Mouse (Mus musculus): ENCODE results near the gene Arpp21.
"Not testable (repeated sequence)": the region's sequence is repeated elsewhere in the genome, so short reads cannot be mapped to it uniquely, and the experiment has no call there.

Arpp21 gene

DNA sequence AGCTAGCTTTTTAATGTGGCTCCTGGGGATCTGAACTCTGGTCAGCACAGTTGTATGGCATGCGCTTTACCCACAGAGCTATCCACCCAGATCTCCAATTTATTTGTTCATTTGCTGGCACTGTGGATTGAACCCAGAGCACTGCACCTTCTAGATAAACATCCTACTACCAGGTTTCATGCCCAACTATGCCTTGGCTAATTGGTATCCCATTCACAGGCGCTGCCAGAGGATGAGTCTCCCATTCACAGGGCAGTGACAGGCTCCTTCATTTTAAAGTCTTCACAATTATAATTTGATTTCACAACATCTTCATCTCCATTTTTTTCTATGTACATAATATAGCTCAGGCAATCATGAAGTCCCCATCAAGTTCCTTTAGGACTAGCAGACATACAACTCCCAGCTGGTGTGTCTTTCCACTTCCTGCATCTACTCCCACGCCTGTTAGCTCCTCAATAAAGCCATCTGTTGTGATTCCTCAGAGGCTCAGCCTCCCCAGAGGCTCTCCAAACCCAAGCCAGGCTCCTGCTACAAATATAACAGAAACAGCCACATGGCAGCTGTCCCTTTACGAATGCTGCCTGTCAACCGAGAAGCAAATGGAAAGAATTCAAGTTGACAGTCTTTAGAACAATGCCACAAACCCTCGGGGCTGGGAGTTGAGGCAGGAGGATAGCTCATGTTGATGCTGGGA, 133.4 kb downstream of the Arpp21 start:
- DNase-seq (ENCODE audit: low read depth, low spot score): no peak

- DNase-seq (ENCODE audit: low read depth, low spot score): no peak
These were observed 134.7 kb downstream of the Arpp21 start for GRCm38 (mm10) chr9:112100841-112101595.

DNA sequence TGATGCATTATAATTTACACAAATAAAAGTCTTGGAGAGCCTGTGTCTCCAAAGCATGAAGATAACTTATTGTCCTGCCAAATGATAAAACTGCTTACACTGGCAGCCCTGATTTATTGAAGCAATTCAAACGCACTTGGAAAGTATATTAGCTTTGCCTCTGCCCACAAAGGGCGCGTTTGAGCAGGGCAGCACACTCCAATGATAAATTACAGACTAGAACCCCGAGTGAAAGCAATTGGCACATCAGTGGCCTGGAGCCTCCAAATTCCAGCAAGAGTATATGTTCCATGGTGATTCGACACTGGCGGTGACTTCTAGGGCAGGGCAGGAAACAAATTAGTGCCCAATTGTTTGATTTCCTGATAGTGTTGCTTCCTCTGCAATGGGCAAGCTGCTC, 137.5 kb downstream of the Arpp21 start:
- DNase-seq (ENCODE audit: low read depth, low spot score): no peak

DNA sequence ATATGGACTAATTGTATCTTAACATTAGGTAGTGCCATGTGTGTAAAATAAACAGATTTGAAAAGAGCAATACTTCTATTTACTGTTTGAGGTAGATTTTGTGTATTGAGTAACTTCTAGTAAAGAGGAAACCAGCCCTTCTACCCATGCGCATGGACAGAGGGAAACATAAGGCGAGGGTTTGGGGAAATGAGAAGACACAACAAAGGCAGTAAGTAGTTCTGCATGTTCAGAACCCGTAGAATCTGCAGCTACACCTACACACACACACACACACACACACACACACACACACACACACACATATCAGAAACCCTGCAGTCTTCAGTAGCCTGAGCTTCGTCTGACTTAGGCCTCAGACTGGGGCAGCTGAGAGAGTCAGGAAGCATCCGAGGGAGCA, 140.0 kb downstream of the Arpp21 start:
- DNase-seq (ENCODE audit: low read depth, low spot score): no peak

DNA sequence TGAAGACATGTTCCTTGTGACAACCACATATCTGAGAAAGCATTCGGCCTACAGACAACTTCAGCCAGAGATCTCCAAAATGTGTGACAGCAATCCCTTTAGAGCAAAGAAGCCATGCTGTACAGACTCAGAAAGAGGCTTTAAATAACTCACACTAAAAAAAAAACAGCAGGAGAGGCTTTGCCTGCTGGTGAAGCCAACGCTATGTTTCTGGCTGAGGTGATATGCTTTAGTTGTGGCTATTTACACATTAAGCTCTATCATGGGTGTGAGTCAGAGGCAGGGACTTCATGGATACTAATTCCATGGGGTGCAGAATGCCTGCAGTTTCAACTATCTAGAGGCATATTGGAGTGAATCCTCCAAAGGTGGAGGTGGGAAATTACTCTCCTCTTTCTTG, 140.5 kb downstream of the Arpp21 start:
- DNase-seq (ENCODE audit: low read depth, low spot score): no peak

- no peak for DNase-seq (ENCODE audit: low read depth, low spot score)
These were observed 156.8 kb downstream of the Arpp21 start for GRCm38 (mm10) chr9:112078903-112079302.

DNA sequence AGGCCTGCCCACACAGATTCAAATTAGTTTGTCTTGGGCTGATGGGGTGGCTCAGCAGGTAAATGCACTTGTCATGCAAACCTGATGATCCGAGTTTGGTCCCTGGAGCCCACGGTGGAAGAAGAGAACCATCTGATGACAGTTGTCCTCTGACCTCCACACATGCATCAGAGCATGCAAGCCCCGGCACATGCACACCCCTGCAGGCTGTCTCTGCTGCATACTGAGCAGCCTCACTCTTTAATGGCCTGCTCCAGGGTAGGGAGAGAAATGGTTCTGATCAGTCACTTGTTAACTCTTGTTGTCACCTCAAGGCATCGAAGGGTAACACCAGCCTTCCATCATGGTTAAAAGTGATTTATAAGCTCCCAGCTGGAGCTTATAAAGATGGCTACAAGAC, 157.3 kb downstream of the Arpp21 start:
- no peak for DNase-seq (ENCODE audit: low read depth, low spot score)

DNA sequence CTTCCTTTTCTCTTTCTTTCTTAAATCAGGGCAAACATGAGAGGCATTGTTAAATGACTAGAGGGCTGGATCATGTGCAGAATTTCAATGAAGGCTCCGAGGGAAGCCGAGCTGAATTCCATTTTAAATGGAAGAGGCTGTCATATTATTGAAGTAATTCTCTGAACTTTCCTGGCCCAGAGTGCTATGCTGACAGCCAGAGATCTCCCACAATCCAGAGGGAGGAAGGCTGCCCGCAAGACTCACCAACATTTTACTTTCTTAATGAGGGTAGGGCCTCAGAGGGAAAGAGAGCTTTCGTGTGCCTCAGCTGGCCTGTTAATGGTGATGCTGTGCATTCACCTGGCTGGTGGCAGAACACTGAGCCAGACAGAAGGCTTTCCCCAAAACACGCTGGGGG, 160.5 kb downstream of the Arpp21 start:
- no peak for DNase-seq (ENCODE audit: low read depth, low spot score)

DNA sequence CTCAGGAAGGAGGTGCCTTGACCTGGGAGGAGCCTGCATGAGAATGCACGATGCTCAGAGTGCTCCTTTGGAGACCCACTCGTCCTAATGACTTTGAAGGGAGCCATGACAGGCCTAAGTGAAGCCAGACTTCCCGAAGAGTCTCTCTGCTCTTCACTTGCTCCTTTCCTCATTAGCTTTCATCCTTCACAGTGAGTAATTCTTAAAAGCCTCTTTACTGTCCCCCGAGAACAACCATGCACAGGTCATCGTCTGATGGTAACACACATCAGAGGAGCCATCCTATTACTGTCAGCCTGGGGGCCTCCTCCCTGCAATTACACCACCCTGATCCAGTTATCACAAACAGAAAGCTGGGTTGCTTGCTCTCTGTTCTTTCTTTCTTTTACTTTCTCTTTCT, 160.9 kb downstream of the Arpp21 start:
- no peak for DNase-seq (ENCODE audit: low read depth, low spot score)

- no peak for DNase-seq (ENCODE audit: low read depth, low spot score)
These were observed 164.4 kb downstream of the Arpp21 start for GRCm38 (mm10) chr9:112071368-112071767.

DNA sequence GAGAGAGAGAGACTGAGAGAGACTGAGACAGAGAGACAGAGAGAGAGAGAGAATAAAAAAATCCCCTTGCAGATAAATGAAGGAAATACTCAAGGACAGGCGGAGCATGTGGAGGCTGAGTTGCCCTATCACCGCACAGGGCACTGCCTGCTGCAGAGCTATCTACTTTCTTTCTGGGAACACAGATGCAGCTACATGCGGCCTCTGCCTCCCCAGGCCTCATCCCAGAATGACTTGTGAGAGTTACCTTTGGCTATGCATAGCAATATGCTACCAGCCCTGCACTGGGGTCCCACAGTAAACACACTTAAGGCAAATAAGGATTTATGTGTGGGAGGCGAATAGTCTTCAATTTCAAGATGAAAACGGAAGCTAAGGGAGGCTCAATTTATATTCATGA, 164.8 kb downstream of the Arpp21 start:
- DNase-seq (ENCODE audit: low read depth, low spot score): no peak

DNA sequence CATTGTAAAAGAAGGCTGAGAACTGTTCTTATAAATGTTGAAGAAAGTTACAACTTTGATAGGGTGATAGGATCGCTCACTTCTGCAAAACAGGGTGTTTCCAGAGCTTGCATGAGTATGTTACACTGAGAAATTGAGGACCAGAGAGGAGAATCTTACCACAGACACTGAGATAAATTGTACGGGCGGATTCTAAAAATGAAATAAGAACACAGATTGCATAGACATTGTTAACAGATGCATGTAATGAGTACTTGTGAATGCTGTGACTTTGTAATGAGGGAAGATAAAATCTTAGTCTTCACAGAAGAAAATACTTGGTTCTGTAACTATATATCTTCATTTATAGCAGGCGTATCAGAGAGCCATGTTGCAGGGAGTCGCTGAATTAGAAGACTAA, 167.5 kb downstream of the Arpp21 start:
- no peak for DNase-seq (ENCODE audit: low read depth, low spot score)

- DNase-seq (ENCODE audit: low read depth, low spot score): no peak
These were observed 174.9 kb downstream of the Arpp21 start for GRCm38 (mm10) chr9:112060696-112061425.

- no peak for DNase-seq (ENCODE audit: low read depth, low spot score)
These were observed 180.8 kb downstream of the Arpp21 start for GRCm38 (mm10) chr9:112054807-112055381.

DNA sequence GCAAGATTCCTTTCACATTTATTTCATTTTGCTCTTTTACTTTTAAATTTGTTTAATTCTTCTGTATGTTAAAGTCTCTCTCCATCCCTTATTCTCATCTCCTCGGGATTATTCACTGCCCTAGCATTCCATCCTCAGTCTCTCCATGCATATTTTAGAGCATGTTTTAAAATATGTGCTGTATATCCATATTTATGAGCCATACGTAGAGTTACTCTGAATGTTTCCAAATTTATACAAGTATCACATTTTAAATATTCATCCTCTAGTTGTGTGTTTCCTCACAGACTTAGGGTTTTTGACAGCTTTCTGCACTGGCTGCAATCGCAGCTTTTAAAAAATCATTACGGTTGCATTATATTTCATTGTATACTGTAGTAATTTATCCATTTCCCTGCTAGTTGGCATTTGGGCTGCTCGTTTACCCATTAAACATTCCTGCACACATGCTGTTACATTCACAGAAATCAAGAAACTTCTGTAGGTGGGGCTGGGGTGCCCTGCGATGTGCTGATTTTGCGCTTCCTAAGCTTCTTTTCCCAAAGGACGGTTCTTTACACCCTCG, 187.8 kb downstream of the Arpp21 start:
- no peak for DNase-seq (ENCODE audit: low read depth, low spot score)

GRCm38 (mm10) chr9:112040566-112040965, 195.2 kb downstream of the Arpp21 start:
- DNase-seq (ENCODE audit: low read depth, low spot score): no peak

- DNase-seq (ENCODE audit: low read depth, low spot score): no peak
These were observed 198.0 kb downstream of the Arpp21 start for GRCm38 (mm10) chr9:112037732-112038131.

DNA sequence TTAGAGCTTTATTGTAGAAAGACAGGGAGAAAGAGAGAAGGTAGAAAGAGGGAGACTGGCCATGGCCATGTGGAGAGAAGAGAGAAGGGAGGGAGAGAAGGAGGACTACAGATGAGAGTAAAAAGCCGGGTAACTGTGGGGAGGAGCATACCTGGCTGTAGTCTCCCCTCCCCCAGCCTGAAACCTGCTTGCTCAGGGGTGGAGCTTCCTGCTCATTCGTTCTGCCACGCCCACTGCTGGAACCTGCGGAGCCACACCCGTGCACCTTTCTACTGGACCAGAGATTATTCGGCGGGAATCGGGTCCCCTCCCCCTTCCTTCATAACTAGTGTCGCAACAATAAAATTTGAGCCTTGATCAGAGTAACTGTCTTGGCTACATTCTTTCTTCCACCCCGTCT, 201.9 kb downstream of the Arpp21 start:
- not testable (repeated sequence) for DNase-seq (ENCODE audit: low read depth, low spot score)

- no peak for DNase-seq (ENCODE audit: low read depth, low spot score)
These were observed 203.6 kb downstream of the Arpp21 start for GRCm38 (mm10) chr9:112032169-112032568.

GRCm38 (mm10) chr9:112023562-112024015, 212.1 kb downstream of the Arpp21 start:
- no peak for DNase-seq (ENCODE audit: low read depth, low spot score)

GRCm38 (mm10) chr9:112023111-112023510, 212.6 kb downstream of the Arpp21 start:
- DNase-seq (ENCODE audit: low read depth, low spot score): no peak
